Mouse (Mus musculus) ES-E14 (cell line): ENCODE data around the gene Txndc9. TPM values are rescaled to one million over a fixed set of nuclear protein-coding genes. Genes with fewer than 3 reads are reported as not detected.

Experiments
- DNase-seq: peaks from one replicate; pipeline ENCODE4 v3.0.0-alpha.2; 2013; ENCODE audit warnings: low read depth, low spot score
- H3K27ac ChIP-seq: 2 replicates; pipeline ENCODE4 v1.5.1; 2012; ENCODE audit warnings: low read depth, mild to moderate bottlenecking, low read length, moderate library complexity, mixed read lengths; ENCODE audit not compliant: poor library complexity, insufficient read depth, severe bottlenecking
- H3K36me3 ChIP-seq: 2 replicates; pipeline ENCODE4 v1.6.1; 2012; ENCODE audit warnings: mild to moderate bottlenecking, low read length, moderate library complexity, mixed read lengths; ENCODE audit not compliant: control insufficient read depth, poor library complexity, insufficient read depth, severe bottlenecking
- H3K4me1 ChIP-seq, 2 experiments: fragments of 150-350 bp in 1 of 2; sonication (generic) in 1 of 2; 2 replicates each; pipeline ENCODE4 v1.6.1; 2012; ENCODE audit warnings: low read length in 2 of 2, mild to moderate bottlenecking in 1 of 2, mixed read lengths in 1 of 2; ENCODE audit not compliant: control insufficient read depth in 2 of 2, insufficient read depth in 2 of 2, poor library complexity in 1 of 2
- H3K4me3 ChIP-seq, 2 experiments: fragments of 150-350 bp in 1 of 2; sonication (generic) in 1 of 2; 2 replicates each; pipeline ENCODE4 v1.5.1; 2012; ENCODE audit warnings: low read length in 2 of 2, low read depth in 1 of 2, mild to moderate bottlenecking in 1 of 2, mixed read lengths in 1 of 2; ENCODE audit not compliant: insufficient read depth in 1 of 2, poor library complexity in 1 of 2, severe bottlenecking in 1 of 2
- H3K9ac ChIP-seq: 2 replicates; pipeline ENCODE4 v1.6.1; 2012; ENCODE audit warnings: low read depth, mild to moderate bottlenecking, low read length, mixed read lengths; ENCODE audit not compliant: poor library complexity, insufficient read depth, severe bottlenecking
- H3K9me3 ChIP-seq: fragments of 150-350 bp; sonication (generic); 2 replicates; pipeline ENCODE4 v1.6.1; 2012; ENCODE audit warnings: low read depth, mild to moderate bottlenecking, low read length; ENCODE audit not compliant: control insufficient read depth, insufficient read depth
- CHD2 ChIP-seq: IDR thresholded peaks from 2 replicates; pipeline ENCODE4 v1.6.1; 2014; ENCODE audit warnings: mild to moderate bottlenecking, low read depth, low read length, inconsistent platforms
- HCFC1 ChIP-seq: IDR thresholded peaks from 2 replicates; pipeline ENCODE4 v1.6.1; 2012; ENCODE audit warnings: low read length, inconsistent platforms, borderline replicate concordance; ENCODE audit not compliant: insufficient read depth
- MAFK ChIP-seq: IDR thresholded peaks from 2 replicates; pipeline ENCODE4 v1.6.1; 2014; ENCODE audit warnings: mild to moderate bottlenecking, low read depth, low read length, inconsistent platforms; ENCODE audit not compliant: insufficient read depth
- ZC3H11A ChIP-seq: IDR thresholded peaks from 2 replicates; pipeline ENCODE4 v1.6.1; 2012; ENCODE audit warnings: low read depth, mild to moderate bottlenecking, inconsistent platforms, low read length, borderline replicate concordance
- ZNF384 ChIP-seq: IDR thresholded peaks from 2 replicates; pipeline ENCODE4 v1.6.1; 2012; ENCODE audit warnings: low read depth, low read length, inconsistent platforms
- in situ Hi-C, 2 experiments: fragments of 600-800 bp; cut with MboI; formaldehyde crosslinking; loops; one replicate each; pipeline ENCODE4 v1.15.1; 2025; ENCODE audit warnings: low sequenced_read_pairs in 2 of 2, inconsistent platforms in 1 of 2; ENCODE audit not compliant: unreplicated experiment in 2 of 2
- total RNA-seq: library from RNA; depleted of rRNA; stranded (reverse); fragments of 300-350 nt; gene quantifications from 2 replicates; pipeline ENCODE4 v1.2.3, GENCODE M21; 2012

The Txndc9 gene
- total RNA-seq, 1 experiment: 71.2 TPM

DNA sequence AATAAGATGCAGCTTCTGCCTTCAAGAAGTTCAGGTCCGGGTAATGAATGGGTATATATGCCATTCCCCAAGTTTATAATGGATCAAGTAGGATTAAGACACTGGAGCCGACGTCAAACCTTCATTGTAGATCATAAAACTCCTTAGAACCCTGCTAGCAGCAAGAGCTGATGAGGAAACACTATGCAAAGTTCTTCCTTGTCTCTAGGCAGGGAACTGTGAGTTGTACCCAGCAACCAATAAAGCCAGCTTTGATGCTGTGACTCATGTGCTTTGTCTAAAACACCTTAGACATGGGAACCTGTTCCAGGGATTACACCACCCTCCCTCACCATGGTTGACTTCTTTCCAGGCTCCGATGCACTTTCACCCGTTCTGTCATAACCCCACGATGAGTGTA lies 28.9 kb downstream of the Txndc9 start:
- DNase-seq: no peak
- H3K9me3 ChIP-seq: no peaks in the 10 kb centered on the region
- no peak overlapping the region for H3K4me3 ChIP-seq
- TF ChIP-seq MAFK (no peak), CHD2 (no peak), ZC3H11A (no peak), ZNF384 (no peak), HCFC1 (no peak)
- no peak overlapping the region for H3K9ac ChIP-seq
- H3K4me1 ChIP-seq: no peaks in the 10 kb centered on the region
- in situ Hi-C loops: no loop called here
- no peaks in the 10 kb centered on the region for H3K36me3 ChIP-seq
- H3K27ac ChIP-seq: no peak overlapping the region

DNA sequence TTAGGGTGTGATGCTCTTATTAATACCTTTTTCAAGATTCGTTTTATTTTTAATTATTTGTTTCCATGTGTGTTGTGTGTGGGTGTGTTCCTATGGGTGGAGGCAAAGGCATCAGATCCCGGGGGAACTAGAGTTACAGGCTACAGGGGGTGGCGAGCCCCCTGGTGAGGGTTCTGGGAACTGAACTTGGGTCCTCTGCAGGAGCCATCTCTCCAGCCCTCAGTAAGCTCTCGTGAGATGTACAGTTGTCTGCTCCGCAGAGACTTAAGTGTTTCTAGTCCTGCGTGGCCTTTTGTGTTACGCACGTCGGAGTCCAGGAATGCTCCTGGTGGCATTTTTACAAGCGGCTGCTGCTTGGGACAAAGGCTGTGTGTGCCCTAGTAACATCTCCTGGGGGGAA lies 32.1 kb downstream of the Txndc9 start:
- Histone ChIP-seq H3K9me3 (no peaks in the 10 kb centered on the region), H3K4me1 (no peaks in the 10 kb centered on the region), H3K9ac (no peak overlapping the region), H3K27ac (no peak overlapping the region), H3K36me3 (no peaks in the 10 kb centered on the region), H3K4me3 (no peak overlapping the region)
- in situ Hi-C loops: no loop called here
- no peak for DNase-seq
- TF ChIP-seq MAFK (no peak), ZC3H11A (no peak), ZNF384 (no peak), CHD2 (no peak), HCFC1 (no peak)

DNA sequence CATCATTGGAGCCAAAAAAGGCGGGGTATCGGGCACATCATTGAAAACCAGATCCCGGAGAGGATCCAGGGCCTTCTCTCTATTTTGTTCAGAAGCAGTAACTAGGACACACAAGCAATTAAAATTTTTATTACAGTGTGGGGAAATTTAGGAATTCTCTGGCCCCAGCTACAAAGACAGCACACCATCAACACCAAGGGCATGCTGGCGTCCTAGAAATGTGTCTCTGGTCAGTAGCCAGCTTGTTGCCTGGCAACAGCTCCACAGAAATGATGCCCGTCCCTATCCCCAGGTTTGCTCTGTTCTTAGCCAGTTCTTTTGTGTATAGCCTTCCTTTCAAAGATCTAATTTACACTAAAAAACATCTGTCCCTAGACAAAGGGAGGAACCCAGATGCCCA lies 38.2 kb downstream of the Txndc9 start:
- in situ Hi-C loops: no loop called here
- no peak overlapping the region for H3K4me3 ChIP-seq
- TF ChIP-seq HCFC1: no peak
- no peak for TF ChIP-seq CHD2
- no peak for TF ChIP-seq ZC3H11A
- TF ChIP-seq ZNF384: no peak
- no peak for TF ChIP-seq MAFK
- H3K4me1 ChIP-seq: peaks cover 0 to 6% of the 10 kb centered on the region in 2 experiments; a peak in 3 of 4 replicates
- H3K27ac ChIP-seq: no peak overlapping the region
- H3K9me3 ChIP-seq: no peaks in the 10 kb centered on the region
- H3K9ac ChIP-seq: no peak overlapping the region
- H3K36me3 ChIP-seq: no peaks in the 10 kb centered on the region
- no peak for DNase-seq

DNA sequence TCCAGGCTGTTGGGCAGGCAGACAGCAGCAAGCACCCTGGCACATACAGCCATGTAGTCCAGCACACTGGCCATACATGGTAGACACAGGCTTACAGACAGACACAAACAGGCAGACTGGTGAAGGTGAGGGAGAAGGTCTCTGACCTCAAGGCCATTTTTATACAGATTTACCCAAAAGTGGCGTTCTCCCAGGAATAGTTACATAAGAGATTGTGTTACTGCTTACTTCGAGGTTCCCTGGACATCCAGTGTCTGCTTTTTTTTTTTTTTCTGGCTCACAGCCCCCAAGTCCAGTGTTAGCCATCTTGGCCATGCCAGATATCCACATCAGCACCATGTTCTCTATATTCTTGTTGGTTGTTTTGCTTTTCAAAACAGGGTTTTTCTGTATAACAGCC lies 39.2 kb downstream of the Txndc9 start:
- no peak overlapping the region for H3K4me3 ChIP-seq
- H3K4me1 ChIP-seq: peaks cover 0 to 6% of the 10 kb centered on the region in 2 experiments; a peak in 3 of 4 replicates
- no peak for DNase-seq
- no peak overlapping the region for H3K27ac ChIP-seq
- H3K36me3 ChIP-seq: no peaks in the 10 kb centered on the region
- TF ChIP-seq MAFK: no peak
- TF ChIP-seq HCFC1: no peak
- no peak for TF ChIP-seq ZNF384
- no peak for TF ChIP-seq ZC3H11A
- TF ChIP-seq CHD2: no peak
- in situ Hi-C loops: no loop called here
- no peak overlapping the region for H3K9ac ChIP-seq
- H3K9me3 ChIP-seq: no peaks in the 10 kb centered on the region

DNA sequence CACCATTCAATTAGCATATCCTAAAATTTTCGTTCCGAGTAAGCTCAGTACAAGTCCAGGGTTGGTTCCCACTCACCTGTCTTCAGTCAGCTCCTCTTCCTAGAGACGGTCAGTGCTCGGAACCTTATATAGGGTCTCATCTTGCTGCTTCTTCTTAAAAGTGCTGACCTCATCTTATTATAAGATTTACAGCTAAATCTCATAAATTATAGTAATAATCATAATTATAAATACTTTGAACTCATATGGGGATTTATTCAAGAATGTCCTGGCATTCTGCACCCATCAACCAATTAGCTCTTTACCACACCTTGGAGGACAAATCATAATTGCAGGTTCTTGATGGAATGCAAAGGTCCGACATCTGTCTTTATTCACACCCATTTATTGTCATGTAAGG lies 40.0 kb downstream of the Txndc9 start, which contains the start of gene Lyg1:
Lyg1 (minus strand) TSS at position 101 of the 400 bp plus-strand sequence.
- no peak within 1 kb of the TSS for H3K4me3 ChIP-seq
- H3K9me3 ChIP-seq: no peaks in the 10 kb centered on the region
- in situ Hi-C loops: no loop called here
- no peak for DNase-seq
- TF ChIP-seq CHD2: no peak
- no peak for TF ChIP-seq ZNF384
- TF ChIP-seq MAFK: 0 out of 2 replicates have a peak, but pooled peaks have one; percentile 60
- TF ChIP-seq ZC3H11A: no peak
- no peak for TF ChIP-seq HCFC1
- peaks cover 0 to 6% of the 10 kb centered on the region in 2 experiments; a peak in 3 of 4 replicates for H3K4me1 ChIP-seq
- no peak within 1 kb of the TSS for H3K9ac ChIP-seq
- H3K27ac ChIP-seq: no peak within 1 kb of the TSS
- no peaks in the 10 kb centered on the region for H3K36me3 ChIP-seq
